Mouse (Mus musculus) kidney, embryonic 16.5 days (tissue): ENCODE measurements around the gene Kcnj4. TPM values are rescaled to one million over a fixed set of nuclear protein-coding genes. Genes with fewer than 3 reads are reported as not detected.

ENCODE experiments used
- ATAC-seq: fragments of 200-750 bp; cut with Nextera tagmentation; 2 replicates; pipeline ENCODE4 v1.8.0; 2017; ENCODE audit warnings: moderate TSS enrichment; ENCODE audit not compliant: low FRiP score, low TSS enrichment
- H3K27ac ChIP-seq: fragments of 300-500 bp; sonication (generic); 2 replicates; pipeline ENCODE4 v1.5.1; 2014; ENCODE audit warnings: low read length
- H3K27me3 ChIP-seq: fragments of 300-500 bp; sonication (generic); 2 replicates; pipeline ENCODE4 v1.6.1; 2014; ENCODE audit warnings: low read length, control low read depth, mixed read lengths; ENCODE audit not compliant: insufficient read depth
- H3K36me3 ChIP-seq: fragments of 300-500 bp; sonication (generic); 2 replicates; pipeline ENCODE4 v1.6.1; 2014; ENCODE audit warnings: low read length, control low read depth, mixed read lengths; ENCODE audit not compliant: insufficient read depth
- H3K4me1 ChIP-seq: fragments of 300-500 bp; sonication (generic); 2 replicates; pipeline ENCODE4 v1.6.1; 2014; ENCODE audit warnings: low read length, control low read depth, mixed read lengths; ENCODE audit not compliant: insufficient read depth
- H3K4me2 ChIP-seq: fragments of 300-500 bp; sonication (generic); replicated peaks from 2 replicates; pipeline ENCODE4 v1.6.1; 2014; ENCODE audit warnings: low read depth, low read length
- H3K4me3 ChIP-seq: fragments of 300-500 bp; sonication (generic); 2 replicates; pipeline ENCODE4 v1.5.1; 2014; ENCODE audit warnings: mild to moderate bottlenecking, low read length
- H3K9ac ChIP-seq: fragments of 300-500 bp; sonication (generic); replicated peaks from 2 replicates; pipeline ENCODE4 v1.6.1; 2014; ENCODE audit warnings: low read length
- H3K9me3 ChIP-seq: fragments of 300-500 bp; sonication (generic); 2 replicates; pipeline ENCODE4 v1.6.1; 2016; ENCODE audit warnings: low read length, control low read depth
- WGBS: fragments of 180-500 bp; shearing (Covaris S2); extraction: QIAGEN DNeasy Blood & Tissue Kit; methylation state at CpG from one replicate; pipeline ENCODE4 v1.1.7; 2014; 5-methylcytosine and 5-hydroxymethylcytosine counted together
- polyA plus RNA-seq: library from polyadenylated mRNA; unstranded; fragments of >200 nt; fragmentation: Nextera tagmentation; extraction: Ambion mirVana; gene quantifications from 2 replicates; pipeline ENCODE4 v1.2.1, GENCODE M21; 2015

Kcnj4 gene
- polyA plus RNA-seq, 1 experiment from 2014 or later = 0.16 TPM

DNA sequence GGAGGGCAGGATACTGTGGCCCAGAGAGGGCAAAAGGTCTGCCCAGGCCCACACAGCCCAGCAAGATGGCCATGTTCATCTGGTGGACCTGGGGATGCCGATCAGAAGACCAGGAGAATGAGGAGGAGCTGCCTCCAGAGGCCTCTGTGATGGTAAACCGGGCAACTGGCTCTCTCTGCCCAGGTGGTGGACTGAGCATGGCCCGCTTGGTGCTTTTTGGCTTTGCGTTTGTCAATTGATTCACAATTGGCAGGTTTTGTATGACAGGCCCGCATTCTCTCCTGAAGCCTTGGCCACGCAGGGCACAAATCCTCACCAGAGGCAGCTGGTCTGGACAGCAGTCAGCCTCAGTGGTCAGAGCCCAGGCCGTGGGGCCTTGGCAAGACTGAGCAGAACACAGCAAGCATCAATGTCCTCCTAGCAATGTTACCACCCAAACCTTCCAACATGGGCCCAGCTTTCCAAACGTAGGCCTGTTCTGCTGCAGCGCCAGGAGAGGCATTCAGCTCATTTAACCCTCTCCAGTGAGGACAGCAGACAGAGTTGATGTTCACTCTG lies 62.0 kb downstream of the Kcnj4 start:
- no peaks in the 10 kb centered on the region for H3K27me3 ChIP-seq
- H3K36me3 ChIP-seq = peaks cover 6% of the 10 kb centered on the region; the same call in 1 of the 2 replicates
- H3K4me2 ChIP-seq = no peak overlapping the region
- no peak overlapping the region for H3K27ac ChIP-seq
- 88% methylated on average over 9 of the region's 9 CpGs for WGBS
- H3K9me3 ChIP-seq = no peaks in the 10 kb centered on the region
- H3K4me3 ChIP-seq = no peak overlapping the region
- ATAC-seq = no peak
- H3K9ac ChIP-seq = no peak overlapping the region
- peaks cover 41% of the 10 kb centered on the region for H3K4me1 ChIP-seq

DNA sequence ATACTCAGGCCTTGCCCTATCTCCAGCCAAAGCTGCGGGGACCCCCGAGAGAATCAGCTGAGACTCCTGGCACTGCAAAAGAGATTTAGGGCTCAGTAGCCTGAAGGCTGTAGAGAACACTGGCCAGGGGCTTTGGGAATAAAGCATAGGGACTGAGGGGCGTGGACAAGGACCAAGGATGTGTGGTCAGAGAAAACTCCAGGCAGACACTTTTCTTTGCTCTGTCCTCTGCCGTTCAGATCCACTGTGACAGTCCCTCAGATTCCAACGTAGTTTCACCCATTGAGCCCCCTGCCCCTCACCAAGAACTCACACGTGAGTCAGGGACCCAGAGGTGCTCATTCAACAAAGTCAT lies 62.8 kb downstream of the Kcnj4 start:
- H3K27me3 ChIP-seq = no peaks in the 10 kb centered on the region
- peaks cover 48% of the 10 kb centered on the region for H3K4me1 ChIP-seq
- ATAC-seq = peak; percentile 10; the same call in 1 of the 2 replicates
- peak overlapping the region; percentile 86 for H3K9ac ChIP-seq
- H3K36me3 ChIP-seq = peaks cover 13% of the 10 kb centered on the region
- H3K27ac ChIP-seq = peak overlapping the region; percentile 91
- H3K4me3 ChIP-seq = peak overlapping the region; percentile 70
- H3K4me2 ChIP-seq = peak overlapping the region; percentile 76
- WGBS = 1% methylated on average over 6 of the region's 6 CpGs
- no peaks in the 10 kb centered on the region for H3K9me3 ChIP-seq

DNA sequence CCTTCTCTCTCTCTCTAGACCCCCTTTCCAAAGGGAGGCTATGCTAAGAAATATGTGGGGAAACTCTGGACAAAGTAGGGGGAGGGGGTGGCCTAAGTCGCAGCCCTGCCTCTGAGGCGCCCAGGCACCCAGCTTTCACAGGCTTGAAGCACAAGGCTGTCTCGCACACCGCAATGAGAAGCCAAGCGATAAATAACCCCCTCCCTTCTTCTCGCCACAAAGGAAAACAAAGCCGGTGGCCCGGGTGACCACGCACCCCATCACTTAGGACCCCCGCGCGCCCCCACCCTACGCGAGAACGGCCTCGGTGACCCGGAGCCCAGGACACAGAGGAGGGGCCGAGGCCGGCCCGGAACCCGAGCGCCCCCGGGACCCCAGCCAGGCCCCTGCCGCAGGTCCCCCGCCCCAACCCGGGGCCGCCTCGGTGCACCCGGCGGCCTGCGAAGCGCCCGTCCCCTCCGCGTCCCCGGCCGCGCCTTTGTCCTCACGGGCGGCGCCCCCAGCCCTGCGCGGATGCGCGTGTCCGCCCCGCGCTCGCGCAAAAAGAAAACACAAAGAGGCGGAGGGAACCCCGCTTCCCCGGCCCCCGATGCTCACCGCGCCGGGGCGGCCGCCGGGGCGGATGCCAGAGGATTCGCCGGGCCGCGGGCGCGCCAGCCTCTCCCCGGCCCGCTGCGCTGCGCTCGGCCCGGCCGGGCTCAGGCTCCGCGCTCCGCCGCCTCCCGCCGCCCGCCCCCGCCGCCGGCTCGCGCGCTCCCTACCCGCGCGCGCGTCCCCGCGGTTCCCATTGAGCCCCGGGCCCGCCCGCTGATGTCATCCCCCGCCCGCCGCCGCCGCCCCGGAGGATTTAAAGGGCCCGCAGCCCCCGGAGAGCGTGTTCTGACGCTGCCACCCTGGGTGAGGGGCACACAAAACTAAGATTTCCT lies 63.4 kb downstream of the Kcnj4 start:
- peaks cover 18% of the 10 kb centered on the region for H3K36me3 ChIP-seq
- H3K4me1 ChIP-seq = peaks cover 54% of the 10 kb centered on the region
- peak overlapping the region; percentile 76 for H3K4me2 ChIP-seq
- ATAC-seq = peak; percentile 58
- peak overlapping the region; percentile 86 for H3K9ac ChIP-seq
- peak overlapping the region; percentile 70 for H3K4me3 ChIP-seq
- H3K9me3 ChIP-seq = no peaks in the 10 kb centered on the region
- under 1% methylated on average over 81 of the region's 107 CpGs for WGBS
- peak overlapping the region; percentile 91 for H3K27ac ChIP-seq
- H3K27me3 ChIP-seq = no peaks in the 10 kb centered on the region

DNA sequence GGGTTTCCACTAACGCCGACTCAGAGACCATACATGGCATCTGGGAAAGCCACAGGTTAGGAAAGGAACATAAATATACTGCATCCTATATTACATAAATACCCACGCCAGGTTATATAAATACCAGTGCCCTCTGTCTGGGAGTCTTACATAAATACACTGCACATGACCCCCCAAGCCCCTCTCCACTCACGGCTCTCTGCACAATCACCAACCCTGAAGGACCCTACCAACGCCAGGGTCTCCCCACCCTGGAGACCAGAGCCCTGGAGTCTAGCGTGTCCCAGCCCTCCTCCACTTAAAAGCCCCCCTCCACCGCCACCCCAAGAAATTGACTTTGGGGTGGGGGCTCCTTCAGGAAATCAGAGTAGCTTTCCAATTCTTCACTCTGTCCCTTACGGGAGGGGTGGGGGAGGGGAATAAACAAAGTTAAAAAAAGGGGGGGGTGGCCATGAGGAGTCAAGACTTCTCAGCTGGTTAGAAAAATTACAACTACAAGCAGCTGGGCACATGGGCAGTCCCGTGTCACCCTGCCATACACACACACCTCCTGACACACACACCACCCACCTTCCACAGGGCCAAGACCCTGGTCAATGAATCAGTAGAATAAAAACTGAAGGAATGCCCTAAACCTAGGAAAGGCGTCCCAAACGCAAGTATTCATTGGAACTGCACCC lies 64.2 kb downstream of the Kcnj4 start:
- Histone ChIP-seq H3K27me3 (no peaks in the 10 kb centered on the region), H3K4me2 (peak overlapping the region; percentile 76), H3K9me3 (no peaks in the 10 kb centered on the region), H3K36me3 (peaks cover 18% of the 10 kb centered on the region), H3K4me1 (peaks cover 61% of the 10 kb centered on the region), H3K27ac (peak overlapping the region; percentile 91), H3K4me3 (peak overlapping the region; percentile 70), H3K9ac (peak overlapping the region; percentile 86)
- WGBS = 7% methylated on average over 11 of the region's 11 CpGs
- peak; percentile 31; the same call in 1 of the 2 replicates for ATAC-seq

DNA sequence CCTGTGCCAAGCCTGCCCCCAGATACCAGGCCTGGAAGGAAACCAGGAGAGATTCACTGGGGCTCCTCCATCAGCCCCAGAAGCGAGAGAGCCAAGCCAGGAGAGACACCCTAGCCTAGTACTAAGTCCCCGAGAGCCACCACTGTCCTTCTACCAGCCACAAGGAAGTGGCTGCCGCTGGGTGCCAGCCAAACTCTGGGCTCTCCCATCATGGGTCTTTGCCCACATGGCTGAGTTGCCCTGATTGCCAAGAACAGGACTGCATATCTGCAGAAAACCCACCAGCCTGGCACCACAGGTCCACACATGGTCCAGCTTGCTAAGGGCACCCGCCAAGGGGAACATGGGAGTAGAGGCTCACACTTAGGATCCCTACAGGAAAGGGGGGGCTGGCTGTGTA lies 64.8 kb downstream of the Kcnj4 start:
- peak overlapping the region; percentile 76 for H3K4me2 ChIP-seq
- no peaks in the 10 kb centered on the region for H3K9me3 ChIP-seq
- ATAC-seq = no peak
- no peak overlapping the region; the same call in 1 of the 2 replicates for H3K27ac ChIP-seq
- H3K36me3 ChIP-seq = peaks cover 18% of the 10 kb centered on the region
- no peaks in the 10 kb centered on the region for H3K27me3 ChIP-seq
- peak overlapping the region; percentile 86 for H3K9ac ChIP-seq
- H3K4me1 ChIP-seq = peaks cover 67% of the 10 kb centered on the region
- WGBS = 65% methylated on average over 4 of the region's 4 CpGs
- peak overlapping the region; percentile 70 for H3K4me3 ChIP-seq

DNA sequence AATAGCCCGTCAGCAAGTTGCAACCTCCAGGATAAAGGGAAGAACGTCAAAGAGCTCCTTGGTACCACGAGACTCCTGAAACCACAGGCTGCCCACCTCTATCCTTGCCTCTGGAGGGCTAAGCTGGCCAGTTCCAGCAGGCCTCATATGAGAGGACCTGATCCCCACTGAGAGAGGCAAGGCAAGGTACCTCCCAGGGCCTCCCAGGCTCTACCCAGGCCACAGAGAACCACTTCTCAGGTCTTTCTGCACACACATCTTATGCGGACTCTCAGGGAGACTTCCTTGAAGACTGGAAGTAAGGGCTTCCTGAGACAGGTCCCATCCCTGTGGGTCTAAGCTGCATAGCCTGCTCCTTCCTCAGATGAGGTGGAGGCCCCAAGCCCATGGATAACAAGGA lies 65.7 kb downstream of the Kcnj4 start:
- H3K4me3 ChIP-seq = no peak overlapping the region
- no peak overlapping the region for H3K4me2 ChIP-seq
- H3K9ac ChIP-seq = 0 out of 2 replicates have a peak overlapping the region, but pooled peaks have one; percentile 7
- H3K36me3 ChIP-seq = peaks cover 23% of the 10 kb centered on the region
- H3K9me3 ChIP-seq = no peaks in the 10 kb centered on the region
- no peaks in the 10 kb centered on the region for H3K27me3 ChIP-seq
- H3K4me1 ChIP-seq = peaks cover 74% of the 10 kb centered on the region
- H3K27ac ChIP-seq = 0 out of 2 replicates have a peak overlapping the region, but pooled peaks have one; percentile 1
- no peak for ATAC-seq
- 64% methylated on average over 4 of the region's 4 CpGs for WGBS

DNA sequence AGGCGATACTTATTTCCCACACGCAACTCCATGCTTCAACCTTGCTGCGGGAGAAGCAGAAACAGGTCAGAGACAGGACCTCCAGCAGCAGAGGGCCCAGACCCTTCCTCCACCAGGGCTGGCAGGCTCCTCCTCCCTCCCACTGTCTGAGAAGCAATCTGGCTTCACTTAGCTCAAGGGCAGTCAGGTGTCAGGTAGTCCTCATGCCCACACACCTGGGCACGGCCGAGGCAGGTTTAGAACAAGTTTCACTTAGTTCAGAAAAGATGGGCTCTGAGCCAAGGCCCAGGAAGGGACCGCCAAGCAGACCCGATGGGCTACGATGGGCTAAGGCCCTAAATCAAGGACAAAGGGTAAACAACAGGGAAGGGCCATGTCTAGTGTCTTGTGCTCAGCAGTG lies 66.2 kb downstream of the Kcnj4 start:
- no peak for ATAC-seq
- Histone ChIP-seq H3K4me2 (no peak overlapping the region), H3K4me1 (peaks cover 71% of the 10 kb centered on the region), H3K4me3 (no peak overlapping the region), H3K27ac (0 out of 2 replicates have a peak overlapping the region, but pooled peaks have one; percentile 1), H3K27me3 (no peaks in the 10 kb centered on the region), H3K9me3 (no peaks in the 10 kb centered on the region), H3K36me3 (peaks cover 29% of the 10 kb centered on the region), H3K9ac (peak overlapping the region; percentile 23; the same call in 1 of the 2 replicates)
- WGBS = 50% methylated on average over 8 of the region's 8 CpGs

DNA sequence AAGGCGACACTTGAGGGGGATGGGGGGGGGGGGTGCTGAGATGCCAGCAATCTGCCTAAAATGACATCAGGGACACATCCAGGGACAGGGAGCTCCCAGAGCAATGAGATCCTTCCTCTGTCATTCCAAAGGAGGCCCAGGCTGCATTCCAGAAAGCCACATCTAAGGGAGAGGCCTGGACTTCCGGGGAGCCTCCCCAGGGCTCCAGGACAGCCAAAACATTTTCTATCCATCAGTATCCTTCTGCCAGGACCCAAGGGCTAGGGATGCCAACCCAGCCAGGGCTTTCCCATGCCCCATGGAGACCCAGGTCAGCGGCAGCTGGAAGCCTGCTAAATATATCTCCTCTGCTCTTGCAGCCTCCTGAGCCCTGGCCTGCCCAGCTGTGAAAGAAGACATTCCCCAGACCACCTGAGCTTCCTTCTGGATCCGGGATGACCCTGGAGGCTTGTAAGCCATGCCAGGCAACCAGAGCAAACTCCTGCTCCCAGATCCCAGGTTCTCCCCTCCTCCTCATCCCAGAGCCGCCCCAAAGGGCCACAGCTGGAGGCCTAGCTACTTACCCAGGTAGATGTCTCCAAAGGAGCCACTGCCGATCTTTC lies 66.7 kb downstream of the Kcnj4 start:
- peaks cover 30% of the 10 kb centered on the region for H3K36me3 ChIP-seq
- peak overlapping the region; percentile 23; the same call in 1 of the 2 replicates for H3K9ac ChIP-seq
- H3K27me3 ChIP-seq = no peaks in the 10 kb centered on the region
- peaks cover 71% of the 10 kb centered on the region for H3K4me1 ChIP-seq
- no peaks in the 10 kb centered on the region for H3K9me3 ChIP-seq
- WGBS = 82% methylated on average over 6 of the region's 6 CpGs
- H3K4me3 ChIP-seq = no peak overlapping the region
- no peak for ATAC-seq
- peak overlapping the region; percentile 1; the same call in 1 of the 2 replicates for H3K27ac ChIP-seq
- H3K4me2 ChIP-seq = no peak overlapping the region

DNA sequence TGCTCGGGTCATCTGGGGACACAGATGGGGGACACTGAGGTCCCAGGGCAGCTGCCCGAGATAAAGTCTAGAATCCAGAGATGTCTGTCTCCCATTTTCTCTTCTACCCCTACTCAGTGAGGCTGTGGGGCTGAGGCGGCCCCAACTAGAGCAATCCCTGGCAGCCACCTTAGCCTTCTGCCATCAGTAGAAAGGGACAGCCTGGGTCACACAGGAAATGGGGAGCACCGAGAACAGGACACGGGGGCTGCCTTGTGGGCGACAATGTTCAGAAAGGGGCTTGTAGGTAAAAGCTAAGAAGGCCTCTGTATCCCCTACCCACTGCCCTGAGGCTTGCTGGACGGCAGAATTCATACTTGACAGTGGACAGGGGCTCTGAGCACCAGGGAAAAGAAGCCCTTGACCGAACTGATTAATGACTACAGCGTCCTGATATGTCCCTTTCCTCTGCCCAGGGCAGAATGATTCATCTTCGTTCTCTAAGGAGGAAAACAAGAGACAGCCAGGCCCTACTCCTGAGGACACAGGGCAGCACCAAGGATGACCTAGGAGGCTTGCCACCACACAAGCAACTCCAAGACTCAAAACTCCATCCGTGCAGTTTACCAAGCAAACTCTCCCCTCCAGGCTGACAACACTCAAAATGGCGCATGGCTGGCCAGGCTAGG lies 67.4 kb downstream of the Kcnj4 start:
- Histone ChIP-seq H3K27me3 (no peaks in the 10 kb centered on the region), H3K4me3 (no peak overlapping the region), H3K9ac (no peak overlapping the region), H3K9me3 (no peaks in the 10 kb centered on the region), H3K27ac (no peak overlapping the region), H3K4me1 (peaks cover 71% of the 10 kb centered on the region), H3K36me3 (peaks cover 33% of the 10 kb centered on the region), H3K4me2 (no peak overlapping the region)
- ATAC-seq = no peak
- WGBS = 73% methylated on average over 12 of the region's 12 CpGs
